Mouse (Mus musculus) fat pad, adult 2 months (tissue): ENCODE results near the gene Zfp683.

Source experiments
- DNase-seq: peaks from one replicate; pipeline ENCODE4 v3.0.0-alpha.2; 2011; ENCODE audit warnings: low read depth, low spot score; ENCODE audit errors: extremely low read depth

Gene Zfp683

GRCm38 (mm10) chr4:134090521-134091224 lies 37.0 kb downstream of the Zfp683 start:
- DNase-seq: no peak

GRCm38 (mm10) chr4:134091225-134091529 lies 37.5 kb downstream of the Zfp683 start:
- DNase-seq: no peak

- DNase-seq: no peak
These were observed 39.0 kb downstream of the Zfp683 start for GRCm38 (mm10) chr4:134092382-134093288.

GRCm38 (mm10) chr4:134094004-134094564 lies 40.4 kb downstream of the Zfp683 start:
- no peak for DNase-seq

- DNase-seq: no peak
These were observed 41.4 kb downstream of the Zfp683 start, which contains the start of gene Cd52 for GRCm38 (mm10) chr4:134094923-134095547. TSS of gene Cd52 (minus strand) at chr4:134095082.

- DNase-seq: no peak
These were observed 42.5 kb downstream of the Zfp683 start for GRCm38 (mm10) chr4:134096120-134096519.

- DNase-seq: no peak
These were observed 43.5 kb downstream of the Zfp683 start for GRCm38 (mm10) chr4:134097015-134097608.

- DNase-seq: no peak
These were observed 45.0 kb downstream of the Zfp683 start for GRCm38 (mm10) chr4:134098628-134099027.

- no peak for DNase-seq
These were observed 46.6 kb downstream of the Zfp683 start for GRCm38 (mm10) chr4:134100245-134100644.

- peak; percentile 28 for DNase-seq
These were observed 48.5 kb downstream of the Zfp683 start, which contains the start of gene Ubxn11 for GRCm38 (mm10) chr4:134101979-134102741. TSS of gene Ubxn11 (plus strand) at chr4:134102570.

GRCm38 (mm10) chr4:134102742-134103119 lies 49.1 kb downstream of the Zfp683 start:
- no peak for DNase-seq

- DNase-seq: no peak
These were observed 52.5 kb downstream of the Zfp683 start for GRCm38 (mm10) chr4:134106105-134106504.

- DNase-seq: no peak
These were observed 54.1 kb downstream of the Zfp683 start for GRCm38 (mm10) chr4:134107730-134108129.

- DNase-seq: no peak
These were observed 54.6 kb downstream of the Zfp683 start for GRCm38 (mm10) chr4:134108196-134108595.
